Mouse (Mus musculus) heart, postnatal 14 days (tissue): ENCODE data around the gene Bace1. TPM values are rescaled to one million over a fixed set of nuclear protein-coding genes. Genes with fewer than 3 reads are reported as not detected.
"Not testable (repeated sequence)": the region's sequence is repeated elsewhere in the genome, so short reads cannot be mapped to it uniquely, and the experiment has no call there.

Experiments
- DNase-seq, 2 experiments: peaks; one replicate each; pipeline ENCODE4 v3.0.0; 2021 to 2022
- intact Hi-C: fragments of 180-260 bp; cut with DNase I; formaldehyde crosslinking; loops from one replicate; pipeline ENCODE4 v1.15.1; 2025
- total RNA-seq, 2 experiments: library from RNA; stranded (reverse); gene quantifications; 2 replicates each; pipeline ENCODE4 v1.2.3; 2021

Bace1 gene
- total RNA-seq, 2 experiments from 2014 or later = 39.8 to 40.4 TPM

- peak; percentile 50 to 70 for DNase-seq
- intact Hi-C loops = no loop called here
Measured at GRCm38 (mm10) chr9:45829107-45829506, 9.3 kb upstream of the Bace1 start.

GRCm38 (mm10) chr9:45832898-45833297 lies 5.5 kb upstream of the Bace1 start:
- intact Hi-C loops = no loop called here
- no peak for DNase-seq

GRCm38 (mm10) chr9:45833461-45833860 lies 4.9 kb upstream of the Bace1 start:
- intact Hi-C loops = no loop called here
- DNase-seq = no peak

DNA sequence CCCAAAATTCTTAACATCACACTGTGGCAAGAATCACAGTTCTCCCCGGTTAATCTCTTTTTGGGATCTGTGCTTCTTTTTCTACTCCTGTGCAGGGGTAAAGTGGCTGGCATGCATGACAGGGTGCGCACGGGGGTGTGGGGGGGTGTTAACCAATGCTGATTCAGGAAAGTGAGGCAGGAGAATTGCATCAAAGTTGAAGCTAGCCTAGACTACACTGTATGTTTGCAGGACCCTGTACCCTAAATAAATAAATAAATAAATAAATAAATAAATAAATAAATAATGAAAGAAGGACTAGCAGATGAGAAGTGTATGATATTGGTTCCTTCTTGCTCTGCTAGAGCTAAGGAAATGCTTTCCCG lies 329 bp upstream of the Bace1 start:
- DNase-seq = no peak
- intact Hi-C loops = loop anchor here (5.0 kb wide), 1 partner anchor 39 kb away; no protein-coding TSS in a partner anchor

GRCm38 (mm10) chr9:45839139-45839981 lies 980 bp downstream of the Bace1 start:
- peak in 1 of 2 experiments; percentile 40 for DNase-seq
- intact Hi-C loops = loop anchor here (5.0 kb wide), 1 partner anchor 38 kb away; no protein-coding TSS in a partner anchor

DNA sequence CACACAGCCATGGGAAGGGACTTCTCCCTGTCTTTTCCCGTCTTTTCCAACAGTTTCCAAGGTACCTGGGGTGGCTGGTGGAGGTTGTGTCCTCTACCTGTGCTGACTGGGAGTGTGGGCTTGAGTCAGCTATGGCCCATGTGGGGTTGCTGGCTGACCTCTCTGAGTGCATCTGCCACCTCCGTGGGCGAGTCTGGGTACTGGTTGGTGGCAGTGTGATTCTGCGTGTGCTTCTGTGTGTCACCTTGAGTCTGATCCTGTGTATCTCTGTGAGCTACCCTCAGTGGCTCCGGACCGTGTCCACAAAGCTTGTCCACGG lies 1.6 kb downstream of the Bace1 start:
- DNase-seq = no peak
- intact Hi-C loops = loop anchor here (5.0 kb wide), 1 partner anchor 37 kb away; no protein-coding TSS in a partner anchor

- peak in 1 of 2 experiments; percentile 16 for DNase-seq
- intact Hi-C loops = no loop called here
Measured at GRCm38 (mm10) chr9:45840331-45840730, 2.0 kb downstream of the Bace1 start.

- DNase-seq = no peak
- intact Hi-C loops = no loop called here
Measured at GRCm38 (mm10) chr9:45841458-45841857, 3.1 kb downstream of the Bace1 start.

- no peak for DNase-seq
- intact Hi-C loops = no loop called here
Measured at GRCm38 (mm10) chr9:45843007-45843406, 4.6 kb downstream of the Bace1 start.

DNA sequence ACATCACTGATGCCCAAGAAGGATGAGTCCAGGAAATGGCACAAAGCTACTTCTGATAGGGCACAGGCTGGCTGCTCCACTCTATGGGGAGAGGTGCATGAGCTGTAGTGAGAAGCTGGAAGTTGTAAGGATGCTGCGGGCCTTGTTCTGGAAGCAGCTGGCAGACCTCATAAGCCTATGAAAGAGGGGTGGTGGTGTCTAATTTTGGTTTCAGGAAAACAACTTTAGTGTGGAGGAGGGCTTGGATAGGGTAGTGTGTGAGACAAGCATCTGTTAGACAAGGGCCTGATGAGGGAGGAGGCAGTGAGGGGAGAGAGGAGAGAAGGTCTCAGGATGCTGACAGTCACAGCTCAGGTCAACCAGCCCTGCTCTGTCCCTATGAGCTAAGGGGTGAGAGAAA lies 5.4 kb downstream of the Bace1 start:
- no peak for DNase-seq
- intact Hi-C loops = no loop called here

GRCm38 (mm10) chr9:45845541-45845940 lies 7.2 kb downstream of the Bace1 start:
- intact Hi-C loops = no loop called here

GRCm38 (mm10) chr9:45846176-45846575 lies 7.8 kb downstream of the Bace1 start:
- intact Hi-C loops = not testable (repeated sequence)

More at GRCm38 (mm10) chr9:45845541-45845940, 7.2 kb downstream of the Bace1 start:
- DNase-seq = no peak

GRCm38 (mm10) chr9:45846891-45847460 lies 8.6 kb downstream of the Bace1 start:
- intact Hi-C loops = no loop called here
- no peak for DNase-seq

More at GRCm38 (mm10) chr9:45846176-45846575, 7.8 kb downstream of the Bace1 start:
- not testable (repeated sequence) for DNase-seq

DNA sequence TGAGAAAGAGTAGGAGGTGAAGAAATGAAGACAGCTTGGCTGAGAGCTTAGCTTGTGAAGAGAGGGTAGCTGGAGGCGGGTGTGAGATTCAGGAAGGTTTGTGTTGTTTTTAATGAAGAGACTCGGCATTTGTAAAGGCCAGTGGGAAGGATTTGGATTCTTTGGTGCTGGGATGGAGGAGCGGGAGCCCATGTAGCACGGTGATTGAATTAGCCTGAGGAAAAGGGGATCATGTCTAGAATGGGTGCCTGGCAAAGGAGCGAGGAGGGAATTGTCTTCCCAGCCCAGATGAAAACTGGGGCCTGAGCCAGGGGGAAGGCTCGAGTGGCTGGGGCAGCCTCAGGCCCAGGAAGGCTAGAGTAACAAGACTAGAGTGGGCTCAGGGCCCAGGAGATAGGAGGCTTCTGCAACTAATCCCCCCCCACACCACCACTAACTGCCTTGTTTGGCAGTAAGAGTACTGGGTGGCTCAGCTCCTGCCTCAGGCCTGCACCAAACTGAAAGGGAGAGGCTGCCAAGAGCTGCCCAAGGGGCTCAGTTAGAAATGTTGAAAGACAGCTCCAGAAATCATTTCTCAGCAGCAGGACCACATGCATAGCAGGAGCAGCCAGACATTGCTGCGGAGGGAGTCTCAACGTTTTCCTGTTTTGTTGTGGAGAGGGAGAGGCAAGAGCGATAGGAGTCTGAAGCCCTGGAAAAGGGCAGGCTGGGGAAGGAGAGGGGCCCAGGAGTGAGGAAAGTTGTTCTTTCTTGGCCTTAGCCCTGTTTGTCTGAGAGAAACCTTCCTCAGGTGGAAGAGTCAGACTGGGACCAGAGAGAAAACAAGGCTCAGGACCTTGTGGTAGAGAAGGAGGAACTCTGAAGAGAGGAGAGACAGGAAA lies 11.4 kb downstream of the Bace1 start:
- DNase-seq = peak; percentile 69 to 79
- intact Hi-C loops = no loop called here

DNA sequence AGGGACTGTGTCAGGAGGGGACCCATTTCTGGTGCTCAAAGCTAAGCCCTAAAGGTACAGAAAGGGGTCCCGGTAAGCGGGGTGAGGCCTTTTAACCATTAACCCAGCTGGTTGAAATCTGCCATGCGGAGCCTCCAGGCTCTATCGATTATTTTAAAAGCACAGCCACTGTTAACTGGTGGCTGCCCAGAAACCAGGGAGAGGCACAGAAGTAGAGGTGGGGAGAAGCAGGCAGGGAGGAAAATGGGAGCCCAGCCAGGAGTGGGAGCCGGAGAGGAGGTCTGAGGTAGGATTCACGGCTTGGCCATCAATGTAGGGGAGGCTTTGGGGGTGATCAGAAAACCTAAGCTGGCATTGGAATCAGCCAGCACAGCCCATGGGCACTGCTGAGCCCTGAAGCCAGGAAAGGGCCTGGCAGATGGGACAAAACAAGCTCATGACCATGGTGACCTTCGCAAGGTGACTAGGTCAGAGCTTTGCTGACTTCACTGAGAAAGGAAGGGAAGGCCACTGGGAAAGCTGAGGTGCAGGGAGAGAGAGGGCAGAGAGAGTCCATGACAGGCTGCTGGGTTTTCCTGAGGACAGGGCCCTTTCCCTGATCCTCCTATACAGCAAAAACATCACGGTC lies 12.3 kb downstream of the Bace1 start:
- intact Hi-C loops = no loop called here
- DNase-seq = peak in 1 of 2 experiments; percentile 21

- intact Hi-C loops = no loop called here
- no peak for DNase-seq
Measured at GRCm38 (mm10) chr9:45851330-45851729, 12.9 kb downstream of the Bace1 start.

GRCm38 (mm10) chr9:45851776-45852175 lies 13.4 kb downstream of the Bace1 start:
- intact Hi-C loops = no loop called here
- no peak for DNase-seq

GRCm38 (mm10) chr9:45853695-45854094 lies 15.3 kb downstream of the Bace1 start:
- intact Hi-C loops = no loop called here

GRCm38 (mm10) chr9:45854136-45854535 lies 15.8 kb downstream of the Bace1 start:
- intact Hi-C loops = no loop called here
- DNase-seq = no peak

More at GRCm38 (mm10) chr9:45853695-45854094, 15.3 kb downstream of the Bace1 start:
- DNase-seq = no peak

DNA sequence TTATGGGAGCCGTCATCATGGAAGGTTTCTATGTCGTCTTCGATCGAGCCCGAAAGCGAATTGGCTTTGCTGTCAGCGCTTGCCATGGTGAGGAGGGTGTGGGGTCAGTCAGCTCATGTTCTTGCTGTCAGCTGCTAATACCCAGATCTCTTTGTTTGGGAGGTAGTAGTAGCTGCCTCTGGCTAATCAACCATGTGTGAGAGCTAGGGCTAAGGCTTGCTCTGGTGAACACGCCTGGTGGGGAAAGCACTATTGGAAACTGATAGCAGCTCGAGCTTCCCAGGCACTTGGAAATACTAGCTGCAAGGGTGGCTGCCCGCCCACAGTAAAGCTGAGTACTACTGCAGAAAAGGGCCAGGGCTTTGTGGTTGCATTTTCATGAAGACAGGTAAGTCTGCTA lies 21.0 kb downstream of the Bace1 start:
- intact Hi-C loops = no loop called here

More for the DNA sequence above, 21.0 kb downstream of the Bace1 start:
- DNase-seq = no peak
